Comparison of ENCODE assay signal across 8 mouse cellular contexts in the genomic region with DNA sequence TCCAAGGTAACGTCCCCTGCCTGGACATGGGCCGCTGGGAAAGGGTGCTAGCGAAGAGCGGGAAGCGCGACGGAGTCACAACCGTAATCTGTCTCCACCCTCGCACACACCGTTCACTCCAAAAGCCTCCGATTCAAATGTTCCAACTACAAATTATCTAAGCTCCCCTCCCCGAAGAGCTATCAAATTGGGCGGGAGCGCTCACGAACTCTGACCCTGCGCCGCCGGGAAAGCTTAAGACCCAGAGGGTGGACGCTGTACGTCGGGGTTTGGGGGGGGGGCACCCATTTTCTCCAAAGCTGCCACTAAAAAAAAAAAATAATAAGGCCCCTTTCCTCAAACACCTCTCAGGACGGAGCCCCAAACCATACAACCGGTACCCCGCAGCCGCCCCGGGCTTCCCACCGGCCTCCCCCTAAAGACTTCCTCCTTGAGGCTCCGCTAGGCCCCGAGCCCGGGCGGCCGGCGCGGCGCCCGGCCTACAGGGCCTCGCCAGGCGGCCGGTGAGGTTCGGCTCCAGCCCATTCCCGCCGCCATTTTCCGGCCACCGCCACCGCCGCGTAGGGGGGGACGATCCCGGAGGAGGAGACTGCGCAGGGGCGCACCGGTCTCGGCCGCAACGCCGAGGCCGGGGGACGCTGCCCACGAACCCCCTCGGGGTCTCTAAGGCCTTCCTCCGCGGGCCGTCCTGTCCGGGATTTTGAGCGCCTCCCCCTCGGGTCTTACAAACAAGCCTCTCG. TPM values are rescaled to one million over a fixed set of nuclear protein-coding genes. Genes with fewer than 3 reads are reported as not detected.
DNase-seq lines count a peak whose midpoint lies in the region; ATAC-seq and TF ChIP-seq lines count a peak whose summit lies in the region.

No protein-coding gene starts in this region.

- peak; percentile 27 to 42 for DNase-seq in kidney, adult 8-10 months
- DNase-seq in kidney, adult 18-20 months: no peak
- DNase-seq in Patski (ENCODE audit: low read depth, low spot score): no peak
- peak; percentile 57 for DNase-seq in kidney, adult 9 months
- DNase-seq in thymus, postnatal 0 days (ENCODE audit: low spot score): no peak

- H3K36me3 ChIP-seq in macrophage (ENCODE audit: inconsistent target): no peaks in the 10 kb centered on the region
- H3K36me3 ChIP-seq in stomach, embryonic 14.5 days (ENCODE audit: control insufficient read depth, insufficient read depth, low read length): peaks cover 1% of the 10 kb centered on the region; the same call in 1 of the 2 replicates

- H3K27ac ChIP-seq in macrophage: peak overlapping the region; percentile 62
- peak overlapping the region; percentile 98 for H3K27ac ChIP-seq in stomach, embryonic 14.5 days (ENCODE audit: low read length)

- WGBS in macrophage (ENCODE audit: missing documents): under 1% methylated on average over 63 of the region's 67 CpGs
- under 1% methylated on average over 67 of the region's 67 CpGs for WGBS in stomach, embryonic 14.5 days

- peak overlapping the region; percentile 85 for H3K4me2 ChIP-seq in stomach, embryonic 14.5 days (replicated peaks; ENCODE audit: low read depth, low read length)

- ATAC-seq in Patski: peak; percentile 13
- peak; percentile 65 for ATAC-seq in erythroid progenitor cell, adult 5-6 weeks (replicated peaks; ENCODE audit: low FRiP score, poor library complexity, severe bottlenecking)
- peak; percentile 24 for ATAC-seq in stomach, embryonic 14.5 days (ENCODE audit: insufficient number of reproducible peaks, insufficient read depth, low FRiP score, low read depth)

- peak overlapping the region; percentile 92 for H3K4me3 ChIP-seq in macrophage (ENCODE audit: inconsistent target)
- peak overlapping the region; percentile 96 for H3K4me3 ChIP-seq in stomach, embryonic 14.5 days (ENCODE audit: low read depth, low read length)

- POLR2A ChIA-PET in Patski (lab: Charles Lee): interaction anchor here (0.9 to 1.2 kb wide), 2 partner anchors 15 to 32 kb away, joined by 3 to 5 read pairs; no protein-coding TSS in a partner anchor

- in situ Hi-C loops in Patski (cut with MboI; ENCODE audit: low pct_unique_long_range_greater_than_20kb): no loop called here

- CTCF ChIA-PET in Patski (lab: Charles Lee): interaction anchor here (1.0 kb wide), 1 partner anchor 14 kb away, joined by 3 read pairs; no protein-coding TSS in a partner anchor

- H3K27me3 ChIP-seq in Patski: no peaks in the 10 kb centered on the region
- H3K27me3 ChIP-seq in stomach, embryonic 14.5 days (ENCODE audit: control insufficient read depth, insufficient read depth, low read length): no peaks in the 10 kb centered on the region

- H3K79me2 ChIP-seq in macrophage (ENCODE audit: inconsistent target): peaks cover 51% of the 10 kb centered on the region

- peak overlapping the region; percentile 98 for H3K9ac ChIP-seq in stomach, embryonic 14.5 days (replicated peaks; ENCODE audit: low read depth, low read length)

- TF ChIP-seq CTCF in Patski (IDR thresholded peaks at IDR 0.05): no peak

- H3K9me3 ChIP-seq in stomach, embryonic 14.5 days (ENCODE audit: control insufficient read depth, low read depth, low read length): no peaks in the 10 kb centered on the region

- peaks cover 12% of the 10 kb centered on the region; the same call in 1 of the 2 replicates for H3K4me1 ChIP-seq in stomach, embryonic 14.5 days (ENCODE audit: control insufficient read depth, insufficient read depth, low read length)

RNA-seq across cellular contexts. Expression of a gene that starts 0.6 kb away (rescaled TPM):
- polyA plus RNA-seq in Patski (2021) (102 TPM), macrophage (2018) (79.8 to 270 TPM (median 92.9 TPM) in 3 replicates)
- 418 and 448 TPM in 2 replicates for total RNA-seq in erythroid progenitor cell, adult 5-6 weeks (2015; ENCODE audit: low replicate concordance)
- 382 and 462 TPM in 2 replicates for total RNA-seq in erythroid progenitor cell, adult 5-6 weeks (2017; ENCODE audit: low replicate concordance)
- total RNA-seq in macrophage (2018; cell fraction: chromatin; rRNA removed): 100 to 1,000 TPM; 375 to 635 (median 477) TPM
- 100 to 1,000 TPM in 14 of 26 experiments, 10 to 100 TPM in 12; 88.1 to 126 (median 101) TPM for total RNA-seq in macrophage (2018; cell fraction: cytosol; rRNA removed)
- total RNA-seq in macrophage (2018; cell fraction: nucleus; rRNA removed): 100 to 1,000 TPM; 200 to 361 (median 267) TPM
- polyA plus RNA-seq in stomach, embryonic 14.5 days (2014; fragmentation: Nextera tagmentation; extraction: Ambion mirVana): 250 and 259 TPM in 2 replicates
- polyA plus RNA-seq in thymus, postnatal 0 days (2015; fragmentation: Nextera tagmentation; extraction: Ambion mirVana): 213 and 259 TPM in 2 replicates

RNA-seq across cellular contexts. Expression of a gene that starts 45.5 kb away (rescaled TPM):
- polyA plus RNA-seq in Patski (2021) (not detected), macrophage (2018) (not detected in 3 replicates)
- total RNA-seq in erythroid progenitor cell, adult 5-6 weeks (2015; ENCODE audit: low replicate concordance): not detected in 2 replicates
- total RNA-seq in erythroid progenitor cell, adult 5-6 weeks (2017; ENCODE audit: low replicate concordance): not detected in 2 replicates
- total RNA-seq in macrophage (2018; cell fraction: chromatin; rRNA removed): 1 to 10 TPM in 5 of 26 experiments, under 1 TPM in 8, not detected in 13; 0.33 to 4.6 (median 0.88) TPM
- total RNA-seq in macrophage (2018; cell fraction: cytosol; rRNA removed): under 1 TPM in 5 of 26 experiments, not detected in 21; 0.14 to 0.26 (median 0.15) TPM
- total RNA-seq in macrophage (2018; cell fraction: nucleus; rRNA removed): 1 to 10 TPM in 1 of 26 experiments, under 1 TPM in 6, not detected in 19; 0.33 to 1.0 (median 0.55) TPM
- 21.1 and 23.4 TPM in 2 replicates for polyA plus RNA-seq in stomach, embryonic 14.5 days (2014; fragmentation: Nextera tagmentation; extraction: Ambion mirVana)
- 0.27 and 0.61 TPM in 2 replicates for polyA plus RNA-seq in thymus, postnatal 0 days (2015; fragmentation: Nextera tagmentation; extraction: Ambion mirVana)

Comparison
In these comparisons a context has a peak if more than half of its experiments do, and no peak if none do; other contexts are left out.
1. DNase-seq: peak in kidney, adult 8-10 months (2 of 2) and kidney, adult 9 months (single experiment); none in kidney, adult 18-20 months (single experiment), Patski (single experiment) and thymus, postnatal 0 days (single experiment).
2. ATAC-seq: peak in every context shown above with its lines; median percentile 65 in erythroid progenitor cell, adult 5-6 weeks; 24 in stomach, embryonic 14.5 days; 13 in Patski.
3. RNA of a gene that starts 45.5 kb away (polyA plus RNA-seq): 21.1 to 23.4 TPM in stomach, embryonic 14.5 days; 0.27 to 0.61 TPM in thymus, postnatal 0 days, not detected in Patski (single experiment) and not detected in macrophage; every median in the first group is over 10 times any median in the second.